Mouse (Mus musculus) stomach, embryonic 16.5 days (tissue): ENCODE measurements around the gene 4930572O03Rik. TPM values are rescaled to one million over a fixed set of nuclear protein-coding genes. Genes with fewer than 3 reads are reported as not detected.
A peak's percentile ranks its signal among the peaks of the same experiment; 100 is the strongest.
"Not testable (repeated sequence)": the region's sequence is repeated elsewhere in the genome, so short reads cannot be mapped to it uniquely, and the experiment has no call there.

Source experiments
- ATAC-seq: fragments of 200-750 bp; cut with Nextera tagmentation; 2 replicates; pipeline ENCODE4 v1.8.0; 2017; ENCODE audit warnings: moderate number of reproducible peaks, moderate TSS enrichment; ENCODE audit not compliant: insufficient read depth, low FRiP score
- H3K27ac ChIP-seq: fragments of 300-500 bp; sonication (generic); 2 replicates; pipeline ENCODE4 v1.5.1; 2014; ENCODE audit warnings: low read length
- H3K27me3 ChIP-seq: fragments of 300-500 bp; sonication (generic); 2 replicates; pipeline ENCODE4 v1.6.1; 2014; ENCODE audit warnings: low read length, control low read depth, mixed read lengths; ENCODE audit not compliant: control insufficient read depth, insufficient read depth
- H3K36me3 ChIP-seq: fragments of 300-500 bp; sonication (generic); 2 replicates; pipeline ENCODE4 v1.6.1; 2014; ENCODE audit warnings: low read length; ENCODE audit not compliant: control insufficient read depth, insufficient read depth
- H3K4me1 ChIP-seq: fragments of 300-500 bp; sonication (generic); 2 replicates; pipeline ENCODE4 v1.6.1; 2014; ENCODE audit warnings: low read length, control low read depth, mixed read lengths; ENCODE audit not compliant: control insufficient read depth, insufficient read depth
- H3K4me2 ChIP-seq: fragments of 300-500 bp; sonication (generic); 2 replicates; pipeline ENCODE4 v1.6.1; 2014; ENCODE audit warnings: low read depth, low read length, mixed read lengths
- H3K4me3 ChIP-seq: fragments of 300-500 bp; sonication (generic); replicated peaks from 2 replicates; pipeline ENCODE4 v1.5.1; 2014; ENCODE audit warnings: mild to moderate bottlenecking, low read length
- H3K9ac ChIP-seq: fragments of 300-500 bp; sonication (generic); 2 replicates; pipeline ENCODE4 v1.6.1; 2014; ENCODE audit warnings: low read length
- H3K9me3 ChIP-seq: fragments of 300-500 bp; sonication (generic); replicated peaks from 2 replicates; pipeline ENCODE4 v1.6.1; 2016; ENCODE audit warnings: low read length, control low read depth; ENCODE audit not compliant: control insufficient read depth
- WGBS: fragments of 180-500 bp; shearing (Covaris S2); extraction: QIAGEN DNeasy Blood & Tissue Kit; methylation state at CpG from one replicate; pipeline ENCODE4 v1.1.7; 2014; 5-methylcytosine and 5-hydroxymethylcytosine counted together
- polyA plus RNA-seq: library from polyadenylated mRNA; unstranded; fragments of >200 nt; fragmentation: Nextera tagmentation; extraction: Ambion mirVana; gene quantifications from 2 replicates; pipeline ENCODE4 v1.2.1, GENCODE M21; 2015

The 4930572O03Rik gene
- polyA plus RNA-seq, 1 experiment from 2014 or later, result not detected

DNA sequence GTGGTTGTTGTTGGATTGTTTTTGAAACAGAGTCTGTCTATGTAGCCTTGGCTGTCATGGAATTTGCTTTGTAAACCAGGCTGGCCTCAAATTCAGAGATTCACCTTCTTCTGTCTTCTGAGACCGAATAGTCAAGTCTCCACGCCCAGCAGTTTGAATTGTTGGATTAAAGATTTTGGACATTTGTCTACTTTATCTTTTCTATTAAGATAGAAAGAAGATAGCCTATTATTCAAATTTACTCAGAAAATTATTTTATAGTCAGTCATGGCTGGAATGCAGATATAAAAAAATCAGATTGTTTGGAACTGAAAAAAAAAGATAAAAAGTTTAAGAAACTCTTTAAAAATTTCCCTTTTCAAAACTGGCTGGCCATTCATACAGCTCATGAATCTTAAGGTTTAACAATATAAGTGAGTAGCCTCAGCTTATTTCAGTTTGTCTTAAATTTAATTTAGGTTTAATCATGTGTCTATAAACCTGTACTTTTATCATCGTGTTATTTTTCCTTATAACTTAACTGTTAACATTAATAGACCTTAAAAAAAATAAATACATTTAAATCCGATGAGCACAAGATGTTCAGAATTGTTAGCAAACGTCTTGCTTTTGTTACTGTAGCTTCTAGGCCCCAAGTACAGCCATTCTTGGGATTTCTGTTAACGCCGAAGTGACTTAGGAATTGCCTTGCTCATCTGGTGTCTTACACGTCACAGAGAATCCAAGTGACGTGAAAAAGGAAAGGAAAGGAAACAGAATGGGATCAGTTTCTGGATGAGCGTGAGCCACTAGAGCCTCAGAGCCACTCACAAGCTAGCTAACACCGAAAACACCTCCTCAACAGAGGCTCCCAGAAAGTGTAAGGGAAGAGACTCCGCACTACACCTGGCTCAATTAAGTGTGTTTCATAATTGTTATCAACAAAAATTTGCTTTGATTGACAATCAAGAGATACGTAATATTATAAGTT is 23.4 kb upstream of the 4930572O03Rik start:
- H3K4me1 ChIP-seq, H3K27ac ChIP-seq, H3K9ac ChIP-seq, H3K4me3 ChIP-seq, H3K4me2 ChIP-seq, H3K36me3 ChIP-seq, H3K27me3 ChIP-seq, H3K9me3 ChIP-seq: not testable (repeated sequence)
- 68% methylated on average over 13 of the region's 13 CpGs for WGBS
- ATAC-seq, result peak; percentile 86

- ATAC-seq, H3K4me3 ChIP-seq, H3K9ac ChIP-seq, H3K4me2 ChIP-seq, H3K36me3 ChIP-seq, H3K4me1 ChIP-seq, H3K27me3 ChIP-seq, H3K9me3 ChIP-seq, H3K27ac ChIP-seq: not testable (repeated sequence)
- 65% methylated on average over 2 of the region's 2 CpGs for WGBS
Measured at GRCm38 (mm10) chr5:15678907-15679306, 22.0 kb upstream of the 4930572O03Rik start.

- ATAC-seq, result peak; percentile 73; the same call in 1 of the 2 replicates
- H3K27me3 ChIP-seq, H3K4me1 ChIP-seq, H3K4me2 ChIP-seq, H3K27ac ChIP-seq, H3K9me3 ChIP-seq, H3K9ac ChIP-seq, H3K36me3 ChIP-seq, H3K4me3 ChIP-seq: not testable (repeated sequence)
- WGBS, result 76% methylated on average over 2 of the region's 4 CpGs
Measured at GRCm38 (mm10) chr5:15677750-15678149, 20.9 kb upstream of the 4930572O03Rik start.

- WGBS, result 89% methylated on average over 5 of the region's 8 CpGs
- H3K36me3 ChIP-seq, H3K27me3 ChIP-seq, H3K27ac ChIP-seq, H3K9ac ChIP-seq, H3K4me2 ChIP-seq, H3K4me1 ChIP-seq, H3K9me3 ChIP-seq, H3K4me3 ChIP-seq: not testable (repeated sequence)
- peak; percentile 64; the same call in 1 of the 2 replicates for ATAC-seq
Measured at GRCm38 (mm10) chr5:15674429-15675244, 17.8 kb upstream of the 4930572O03Rik start.

GRCm38 (mm10) chr5:15673989-15674388 is 17.1 kb upstream of the 4930572O03Rik start:
- not testable (repeated sequence) for H3K4me2 ChIP-seq, H3K27ac ChIP-seq, H3K4me3 ChIP-seq, H3K36me3 ChIP-seq, H3K9ac ChIP-seq, H3K4me1 ChIP-seq, H3K27me3 ChIP-seq, H3K9me3 ChIP-seq, ATAC-seq
- 73% methylated on average over 2 of the region's 2 CpGs for WGBS

DNA sequence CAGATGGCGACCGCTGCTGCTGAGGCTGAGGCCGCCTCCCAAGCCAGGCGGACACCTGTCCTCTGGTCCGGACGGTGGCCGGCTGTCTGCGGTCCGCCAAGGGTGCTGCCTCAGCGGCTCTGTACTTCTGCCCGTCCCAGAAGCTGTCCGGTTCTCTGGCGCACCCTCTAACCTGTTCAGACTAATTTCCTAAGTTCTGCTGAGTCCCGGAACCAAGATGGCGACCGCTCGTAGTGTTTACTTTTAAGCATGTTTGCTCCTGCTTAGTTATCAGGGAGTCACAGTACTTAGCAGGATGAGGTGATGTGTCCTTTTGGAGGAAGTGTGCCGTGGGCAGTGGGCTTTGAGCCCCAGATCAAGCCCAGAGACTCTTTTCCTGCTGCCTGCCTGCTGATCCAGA is 13.9 kb upstream of the 4930572O03Rik start:
- not testable (repeated sequence) for H3K9ac ChIP-seq, H3K9me3 ChIP-seq, H3K27me3 ChIP-seq, H3K27ac ChIP-seq, H3K4me3 ChIP-seq, H3K36me3 ChIP-seq, H3K4me1 ChIP-seq, H3K4me2 ChIP-seq
- ATAC-seq, result 0 out of 2 replicates have a peak, but pooled peaks have one; percentile 37
- 84% methylated on average over 7 of the region's 18 CpGs for WGBS

DNA sequence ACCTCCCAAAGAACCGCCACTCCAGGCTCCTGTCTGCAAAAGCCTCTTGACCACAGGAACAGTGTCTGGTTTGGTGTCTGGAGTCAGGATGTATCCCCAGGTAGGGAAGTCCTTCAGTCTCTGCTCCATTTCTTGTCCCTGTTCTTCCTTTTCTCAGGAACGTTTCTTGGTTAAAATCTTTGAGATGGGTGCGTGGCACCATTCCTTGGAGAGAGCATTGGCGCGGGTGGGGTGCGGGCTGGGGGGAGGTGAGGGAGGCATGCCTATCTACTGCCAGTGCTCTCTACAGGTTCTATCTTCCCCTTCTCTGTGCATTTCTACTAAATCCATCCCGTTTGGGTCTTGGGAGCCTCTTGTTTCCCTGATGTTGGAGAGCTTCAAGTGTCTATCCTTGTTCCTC is 7.0 kb upstream of the 4930572O03Rik start:
- not testable (repeated sequence) for H3K27ac ChIP-seq, H3K36me3 ChIP-seq
- 63% methylated on average over 6 of the region's 7 CpGs for WGBS

DNA sequence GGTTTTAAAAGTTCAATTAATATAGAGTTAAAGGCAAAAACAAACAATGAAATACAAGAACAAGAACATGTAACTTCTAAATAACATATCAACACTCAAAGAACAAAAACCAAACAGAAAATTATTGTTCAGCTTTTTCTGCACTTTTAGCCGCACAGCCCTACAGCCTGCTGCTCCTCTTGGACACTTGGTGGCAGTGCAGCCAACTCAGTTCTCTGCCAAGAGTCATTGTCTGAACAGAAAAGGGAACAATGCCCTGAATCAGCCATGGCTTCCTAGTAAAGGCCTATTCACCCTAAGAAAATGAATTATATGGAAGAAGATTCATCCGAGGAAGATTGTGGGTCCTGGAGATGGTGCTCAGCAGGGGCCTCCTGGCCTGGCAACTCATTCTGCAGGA is 4.5 kb downstream of the 4930572O03Rik start:
- H3K27me3 ChIP-seq, H3K27ac ChIP-seq, H3K9ac ChIP-seq, H3K4me1 ChIP-seq, H3K4me2 ChIP-seq, ATAC-seq, H3K4me3 ChIP-seq, H3K36me3 ChIP-seq, H3K9me3 ChIP-seq: not testable (repeated sequence)
- WGBS, result 67% methylated on average over 2 of the region's 2 CpGs

More for the DNA sequence above, 7.0 kb upstream of the 4930572O03Rik start:
- not testable (repeated sequence) for H3K9ac ChIP-seq, H3K4me3 ChIP-seq, H3K4me1 ChIP-seq, H3K9me3 ChIP-seq, H3K4me2 ChIP-seq, ATAC-seq, H3K27me3 ChIP-seq

DNA sequence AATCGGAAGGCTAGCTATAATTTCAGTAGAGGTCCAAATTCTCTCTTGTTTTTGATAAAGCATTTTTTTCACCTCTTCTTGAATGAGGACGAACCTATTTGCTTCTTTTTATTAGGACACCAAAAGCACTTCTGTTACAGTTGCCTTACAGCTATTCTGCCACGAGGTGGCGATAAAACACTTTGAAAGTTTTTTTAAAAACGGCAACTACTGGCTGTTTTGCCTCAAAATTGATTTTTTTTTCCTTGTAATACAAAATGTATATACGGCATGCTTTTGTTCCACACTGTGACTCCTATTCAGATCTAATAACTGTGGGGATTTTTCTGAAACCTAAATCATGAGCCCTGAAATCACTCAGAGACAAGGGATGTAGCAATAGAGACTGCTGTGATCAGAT is 11.2 kb downstream of the 4930572O03Rik start:
- not testable (repeated sequence) for H3K4me2 ChIP-seq, ATAC-seq, H3K9me3 ChIP-seq, H3K4me3 ChIP-seq, H3K9ac ChIP-seq, H3K36me3 ChIP-seq, H3K27ac ChIP-seq, H3K4me1 ChIP-seq, H3K27me3 ChIP-seq
- 20% methylated on average over 6 of the region's 6 CpGs for WGBS
